Mouse (Mus musculus) myocyte (in vitro differentiated cells): ENCODE data around the gene Lasp1.

ENCODE experiments used
- CEBPB ChIP-seq: IDR thresholded peaks from 2 replicates; pipeline ENCODE4 v1.6.1; 2011; ENCODE audit warnings: mild to moderate bottlenecking, moderate library complexity; ENCODE audit not compliant: poor library complexity, insufficient read depth, severe bottlenecking
- E2F4 ChIP-seq: IDR thresholded peaks from one replicate; pipeline ENCODE4 v1.6.1; 2011; ENCODE audit warnings: mild to moderate bottlenecking, control low read depth, moderate library complexity; ENCODE audit not compliant: insufficient read depth
- MYOD1 ChIP-seq, 3 experiments: IDR thresholded peaks; one replicate each; pipeline ENCODE4 v1.6.1; 2011; ENCODE audit warnings: control low read depth in 2 of 3, low read depth in 2 of 3, mild to moderate bottlenecking in 2 of 3, moderate library complexity in 1 of 3; ENCODE audit not compliant: insufficient read length in 2 of 3, control insufficient read depth in 1 of 3
- POLR2A ChIP-seq: IDR thresholded peaks from one replicate; pipeline ENCODE4 v1.6.1; 2011; ENCODE audit warnings: low read depth, mild to moderate bottlenecking, control low read depth, moderate library complexity; ENCODE audit not compliant: insufficient read length
- POLR2AphosphoS2 ChIP-seq: IDR thresholded peaks from one replicate; pipeline ENCODE4 v1.6.1; 2011; ENCODE audit warnings: low read depth, control low read depth; ENCODE audit not compliant: insufficient read length
- TCF12 ChIP-seq: IDR thresholded peaks from one replicate; pipeline ENCODE4 v1.6.1; 2011; ENCODE audit warnings: mild to moderate bottlenecking, control low read depth; ENCODE audit not compliant: poor library complexity, insufficient read depth, severe bottlenecking
- USF1 ChIP-seq: IDR thresholded peaks from one replicate; pipeline ENCODE4 v1.6.1; 2011; ENCODE audit warnings: low read depth, mild to moderate bottlenecking, control low read depth, moderate library complexity

- TF ChIP-seq E2F4 (no peak), USF1 (no peak), MYOD1 (IDR thresholded peaks at IDR 0.05; ENCODE audit: control insufficient read depth in 1 of 3, insufficient read length in 2 of 3, low read depth in 2 of 3) (no peak), POLR2AphosphoS2 (no peak), CEBPB (no peak), POLR2A (no peak), TCF12 (no peak)
These were observed 21.1 kb downstream of the Lasp1 start for GRCm38 (mm10) chr11:97819923-97820322.
